Mouse (Mus musculus) thymus, adult 2 months (tissue): ENCODE results near the gene Stx1b.

Source experiments
- CTCF ChIP-seq: fragments of 200-500 bp; IDR thresholded peaks from 2 replicates; pipeline ENCODE4 v1.5.1; 2012; ENCODE audit warnings: mild to moderate bottlenecking, control low read depth, low read length, moderate library complexity, borderline replicate concordance; ENCODE audit not compliant: control insufficient read depth, poor library complexity, insufficient read depth; ENCODE audit errors: extremely low read depth
- POLR2A ChIP-seq: fragments of 200-500 bp; IDR thresholded peaks from 2 replicates; pipeline ENCODE4 v1.6.1; 2012; ENCODE audit warnings: mild to moderate bottlenecking, low read length, control low read depth, moderate library complexity; ENCODE audit not compliant: control insufficient read depth, poor library complexity, insufficient read depth; ENCODE audit errors: extremely low read depth

DNA sequence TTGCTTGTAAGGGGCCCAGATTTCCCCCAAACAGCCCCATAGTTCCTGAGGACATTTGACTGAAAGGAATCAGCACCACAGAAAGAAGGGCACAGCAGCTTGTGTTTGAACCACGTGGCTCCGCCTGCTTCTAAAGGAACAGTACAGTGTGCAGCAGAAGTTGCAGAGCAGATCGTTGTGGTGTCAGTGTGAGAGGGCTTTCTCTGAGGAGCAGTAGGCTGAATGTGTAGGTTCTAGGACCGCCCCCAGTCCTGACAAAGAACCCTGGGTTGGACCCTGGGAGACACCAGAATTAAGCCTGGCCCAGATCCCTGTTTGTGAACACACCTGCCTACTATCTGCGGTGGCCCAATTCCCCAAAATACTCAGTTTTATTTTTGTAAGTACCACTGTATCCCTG is 53.1 kb downstream of the Stx1b start:
- no peak for TF ChIP-seq CTCF
- no peak for TF ChIP-seq POLR2A
